Mouse (Mus musculus) cerebellum, postnatal 10 days (tissue): Measurements from ENCODE around the gene Acod1.

Source experiments
- DNase-seq, 2 experiments: peaks; one replicate each; pipeline ENCODE4 v3.0.0; 2021; ENCODE audit warnings: mixed read lengths in 2 of 2

Gene Acod1

GRCm38 (mm10) chr14:103046677-103047076 is at the start of gene Acod1:
Gene Acod1, plus strand, starts transcription at chr14:103046977.
- no peak for DNase-seq

GRCm38 (mm10) chr14:103007737-103008136 is 39.0 kb upstream of the Acod1 start:
- no peak for DNase-seq

GRCm38 (mm10) chr14:103011782-103012181 is 35.0 kb upstream of the Acod1 start:
- DNase-seq = peak; percentile 61 to 67

- peak; percentile 83 to 84 for DNase-seq
Observed at GRCm38 (mm10) chr14:103012563-103013150, 34.1 kb upstream of the Acod1 start.

DNA sequence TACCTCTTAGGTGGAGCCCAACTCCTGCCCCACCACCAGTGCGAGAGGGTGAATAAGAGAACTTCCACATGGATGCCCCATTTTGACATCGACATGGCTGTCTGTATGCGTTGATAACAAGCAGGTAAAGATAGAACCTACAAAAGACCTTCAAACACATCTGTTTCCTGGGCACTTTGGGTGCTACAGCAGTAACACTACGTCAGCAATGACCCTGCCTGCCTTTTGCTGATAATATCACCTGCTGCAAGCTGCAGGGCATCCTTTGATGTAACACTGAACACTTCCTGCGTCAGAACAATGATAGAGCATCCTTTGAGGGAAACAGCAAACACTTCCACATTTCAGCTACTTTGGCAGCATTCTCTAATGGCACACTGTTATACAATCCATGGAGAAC is 29.8 kb upstream of the Acod1 start:
- no peak for DNase-seq

DNA sequence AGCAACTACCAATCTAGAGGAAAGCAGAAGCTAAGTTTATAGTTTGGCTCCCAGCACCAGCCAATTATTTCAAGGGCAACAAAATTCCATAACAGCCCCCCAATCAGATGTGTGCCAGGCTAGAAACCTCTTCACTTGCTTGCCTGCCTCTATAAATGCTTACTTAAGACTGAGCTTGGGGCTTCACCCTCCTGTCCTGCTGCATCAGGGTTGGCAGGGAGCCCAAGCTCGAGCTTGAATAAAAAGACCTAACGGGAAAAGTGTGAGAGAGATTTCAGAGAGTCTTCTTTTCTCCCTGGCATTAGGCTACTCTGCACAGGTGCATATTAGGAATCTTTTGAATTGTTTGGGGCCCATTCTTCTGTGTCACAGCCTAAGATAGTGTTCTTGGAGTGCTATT is 26.7 kb upstream of the Acod1 start:
- peak; percentile 36 to 53 for DNase-seq

DNA sequence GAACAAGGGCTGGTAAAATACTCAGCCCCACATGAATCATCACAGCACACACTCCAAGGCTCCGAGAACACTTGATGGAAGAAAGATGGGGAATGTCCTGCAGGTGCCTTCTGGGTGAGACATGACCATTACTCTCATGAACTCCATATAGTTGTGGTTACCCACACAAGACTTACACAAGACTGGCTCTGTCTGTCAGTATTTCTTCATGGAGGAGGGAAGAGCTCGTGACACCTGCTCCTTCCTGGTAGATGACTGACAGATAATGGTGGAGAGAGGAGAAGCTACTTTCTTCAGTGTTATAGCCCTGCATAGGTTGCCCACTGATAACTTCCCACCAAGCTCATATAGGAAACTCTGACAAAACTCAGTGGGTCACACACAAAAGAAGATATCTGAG is 17.6 kb upstream of the Acod1 start:
- no peak for DNase-seq

DNA sequence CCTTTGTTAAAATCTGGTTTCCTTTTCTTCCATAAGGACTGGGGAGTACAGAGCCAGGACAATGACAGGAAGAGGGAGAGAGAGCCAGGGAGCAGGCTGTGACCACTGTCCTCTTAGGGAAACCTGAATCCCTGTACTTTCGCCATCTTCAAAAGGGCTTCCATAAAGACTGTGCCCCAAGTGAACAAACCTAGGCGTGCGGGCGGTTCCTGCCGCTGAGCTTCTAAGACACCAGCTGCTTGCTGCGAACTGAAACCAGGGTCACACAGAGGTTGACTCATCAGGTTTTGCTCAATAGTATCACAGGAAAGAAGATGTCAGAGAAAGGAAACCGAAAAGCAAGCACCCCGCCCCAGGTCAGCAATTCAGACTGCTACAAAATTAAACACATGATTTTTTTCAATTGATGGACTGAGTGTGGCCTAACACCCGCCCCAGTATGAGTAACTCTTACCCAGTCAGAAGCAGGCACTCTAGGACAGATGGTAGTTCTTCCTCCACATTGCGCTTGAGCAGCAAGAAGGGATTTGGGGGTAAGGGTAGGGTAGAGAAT is 13.4 kb upstream of the Acod1 start:
- DNase-seq = no peak

DNA sequence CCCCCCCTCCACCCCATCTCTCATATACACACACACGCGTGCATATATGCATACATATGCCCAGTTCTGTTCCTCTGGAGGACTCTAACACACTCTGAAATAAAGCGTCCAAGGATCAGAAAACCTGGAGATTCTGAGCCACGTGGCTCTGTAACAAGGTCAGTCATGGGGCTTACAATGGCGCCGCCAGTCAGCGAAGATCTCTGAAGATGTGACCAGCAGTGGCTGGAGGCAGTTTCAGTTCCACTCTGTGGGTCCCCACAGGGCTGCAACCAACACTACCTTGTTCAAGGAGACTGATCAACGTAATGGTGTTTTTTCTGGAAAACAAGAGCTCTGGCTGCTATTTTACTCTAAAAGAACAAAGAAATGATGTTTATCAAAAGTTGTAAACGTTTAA is 12.7 kb upstream of the Acod1 start:
- no peak for DNase-seq

DNA sequence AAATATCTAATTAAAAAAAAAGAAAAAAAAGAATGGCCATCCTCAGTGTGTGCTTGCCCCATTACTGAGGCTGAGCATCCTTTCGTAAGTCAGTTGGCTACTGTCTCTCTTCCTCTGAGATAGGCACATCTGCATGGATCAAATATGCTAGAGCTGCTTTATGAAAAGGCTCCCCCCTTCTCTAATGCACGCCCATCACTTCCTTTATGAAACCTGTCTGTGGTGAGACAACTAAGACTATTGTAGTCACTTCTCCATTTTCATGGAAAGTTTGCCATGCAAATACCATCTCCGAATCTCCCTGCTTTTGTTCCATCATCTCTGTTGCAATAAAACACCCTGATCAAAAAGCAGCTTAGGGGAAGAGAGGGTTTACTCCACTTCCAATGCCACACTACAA is 9.8 kb upstream of the Acod1 start:
- no peak for DNase-seq

- no peak for DNase-seq
Observed at GRCm38 (mm10) chr14:103048292-103049086, 1.7 kb downstream of the Acod1 start.

- DNase-seq = peak; percentile 86 to 89
Observed at GRCm38 (mm10) chr14:103051159-103051769, 4.5 kb downstream of the Acod1 start.

- no peak for DNase-seq
Observed at GRCm38 (mm10) chr14:103054731-103055130, 8.0 kb downstream of the Acod1 start.

- DNase-seq = no peak
Observed at GRCm38 (mm10) chr14:103056601-103057000, 9.8 kb downstream of the Acod1 start.

- DNase-seq = no peak
Observed at GRCm38 (mm10) chr14:103058998-103059397, 12.2 kb downstream of the Acod1 start.

DNA sequence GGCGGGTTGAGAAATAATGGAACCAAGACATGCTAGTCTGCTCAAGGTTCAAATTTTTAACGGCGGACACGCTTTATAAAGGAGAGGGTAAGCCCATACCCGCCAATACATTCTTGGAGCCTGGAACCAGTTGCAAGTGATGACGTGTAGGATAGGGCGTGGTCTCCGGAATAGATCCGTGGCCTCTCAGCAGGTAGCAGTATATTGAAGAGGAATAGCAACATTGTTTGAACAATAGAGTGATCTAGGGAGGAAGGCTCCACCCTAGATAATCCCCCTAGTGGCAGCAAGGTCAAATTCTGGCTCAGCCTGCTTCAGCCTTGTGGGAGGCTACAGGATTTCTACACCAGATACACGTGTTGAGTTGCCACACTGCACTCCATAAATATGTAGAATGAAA is 12.7 kb downstream of the Acod1 start:
- DNase-seq = no peak

DNA sequence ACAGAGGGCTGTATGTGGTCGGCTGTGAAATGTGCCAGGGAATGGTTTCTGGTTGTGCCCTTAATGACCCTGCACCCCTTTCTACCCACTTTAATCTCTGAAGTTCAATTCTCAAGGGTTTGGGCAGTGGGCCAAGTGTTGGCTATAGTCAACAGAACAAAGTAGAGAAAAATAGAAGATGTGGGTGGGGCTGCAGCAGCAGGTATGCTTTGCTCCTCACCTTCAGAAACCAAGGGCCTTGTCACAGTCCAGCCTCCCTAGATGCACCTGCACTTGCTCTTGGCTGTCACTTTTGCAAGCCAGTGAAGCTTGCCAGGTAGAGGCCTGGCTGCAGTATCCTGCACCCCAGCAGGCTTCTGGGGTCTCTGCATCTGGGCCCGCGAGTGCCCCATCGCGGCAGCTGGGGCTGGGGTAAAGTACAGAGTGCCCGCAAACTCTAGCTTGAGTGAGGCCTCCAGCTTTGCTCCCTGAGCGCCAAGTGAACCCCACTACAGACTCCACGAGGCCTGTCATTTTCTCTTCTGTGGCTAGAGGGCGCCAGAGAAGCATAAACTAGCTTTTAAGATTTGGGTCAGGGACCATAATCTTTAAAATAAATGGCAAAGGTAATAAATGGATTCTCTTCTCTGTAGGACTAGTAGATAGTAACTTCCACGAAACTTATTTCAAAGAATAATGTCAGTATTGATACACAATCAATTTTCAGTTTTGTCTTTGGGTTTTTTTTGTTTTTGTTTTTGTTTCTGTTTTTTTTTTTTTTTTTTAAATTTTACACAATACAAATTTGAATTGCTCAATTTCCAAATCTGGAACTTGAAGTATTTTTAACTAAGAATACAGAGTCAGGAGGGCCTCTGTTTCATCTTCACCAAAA is 18.8 kb downstream of the Acod1 start:
- peak; percentile 88 to 89 for DNase-seq

- DNase-seq = no peak
Observed at GRCm38 (mm10) chr14:103069465-103069863, 22.7 kb downstream of the Acod1 start.

DNA sequence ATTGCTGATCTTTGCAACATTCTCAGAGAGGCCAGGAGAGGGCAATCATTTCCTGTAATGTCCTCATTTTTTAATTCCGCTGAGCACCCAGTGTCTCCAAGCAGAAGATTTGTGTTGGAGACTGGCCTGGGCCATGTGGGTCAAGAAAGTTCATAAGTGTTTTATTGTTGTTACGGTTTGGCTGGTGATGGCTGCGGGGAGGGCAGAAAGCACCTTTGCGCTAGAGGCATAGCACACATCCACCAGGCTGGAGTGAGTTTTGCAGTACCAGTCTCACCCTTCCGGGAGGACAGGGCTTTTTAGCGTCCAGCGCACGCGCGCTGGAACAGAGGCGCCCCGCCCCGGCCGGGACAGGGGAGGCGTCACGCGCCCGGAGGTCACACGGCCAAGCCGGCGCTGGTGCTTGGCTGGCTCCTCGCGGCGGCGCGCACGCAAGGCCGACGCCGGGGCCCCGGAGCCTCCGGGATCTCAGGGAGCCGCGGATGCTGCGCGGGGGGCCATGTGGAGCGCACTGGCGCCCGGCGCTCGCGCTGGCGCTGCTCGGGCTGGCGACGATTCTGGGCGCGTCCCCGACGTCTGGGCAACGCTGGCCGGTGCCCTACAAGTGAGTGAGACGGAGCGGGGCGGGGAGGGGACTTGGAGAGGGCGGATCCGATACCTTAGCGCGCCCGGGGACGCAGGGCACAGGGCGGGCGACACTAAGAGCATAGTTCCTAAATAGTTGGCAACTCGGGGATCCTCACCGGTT is 23.3 kb downstream of the Acod1 start, which contains the start of gene Cln5:
Cln5 (plus strand) TSS at position 353 of the 748 bp plus-strand sequence.
- peak; percentile 96 to 97 for DNase-seq

DNA sequence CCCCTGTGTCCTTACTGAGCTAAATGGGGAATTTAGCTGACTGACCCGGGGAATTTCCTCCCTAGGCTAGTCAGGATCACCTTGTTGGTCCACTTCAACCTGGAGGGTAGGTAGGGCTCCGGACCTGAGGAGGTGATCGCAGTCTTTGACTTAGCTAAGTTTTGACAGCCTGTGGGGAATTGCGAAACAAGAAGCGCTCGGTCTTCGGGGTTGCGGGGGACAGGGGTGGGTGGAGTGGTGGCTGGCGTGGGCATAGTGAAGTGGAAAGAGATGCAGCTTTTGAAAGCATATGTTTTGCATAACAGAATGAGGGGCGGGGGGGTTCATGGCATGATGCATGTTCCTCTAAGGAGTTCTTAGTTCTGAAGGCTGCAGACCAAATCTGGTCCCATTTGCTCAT is 24.0 kb downstream of the Acod1 start:
- peak; percentile 33 to 37 for DNase-seq

GRCm38 (mm10) chr14:103071471-103071870 is 24.7 kb downstream of the Acod1 start:
- no peak for DNase-seq

DNA sequence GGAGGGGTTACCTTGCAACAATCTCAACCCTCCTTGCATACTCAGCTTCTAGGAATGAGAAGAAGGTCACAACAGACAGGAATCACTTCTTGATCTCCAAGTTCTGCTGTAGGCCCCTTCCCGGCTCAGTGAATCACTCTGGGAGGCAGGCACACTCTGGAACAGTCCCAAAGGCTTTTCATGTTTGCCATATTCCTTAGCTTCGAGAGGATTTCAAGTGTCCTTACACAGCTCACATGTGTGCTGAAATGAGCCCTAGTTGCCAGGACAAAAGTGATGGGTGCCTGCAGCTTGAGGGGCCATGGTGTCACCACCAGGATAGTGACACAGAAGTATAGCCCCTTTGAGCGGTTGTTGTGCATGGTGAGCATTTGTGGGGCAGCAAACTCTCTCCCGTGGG is 26.0 kb downstream of the Acod1 start:
- no peak for DNase-seq
